Mouse (Mus musculus) testis, adult 2 months (tissue): Measurements from ENCODE around the gene Rasa3.

Experiments
- CTCF ChIP-seq: fragments of 200-500 bp; IDR thresholded peaks from 2 replicates; pipeline ENCODE4 v1.5.1; 2012; ENCODE audit warnings: low read depth, mild to moderate bottlenecking, inconsistent platforms, low read length, moderate library complexity; ENCODE audit not compliant: control insufficient read depth, insufficient read depth, insufficient replicate concordance
- POLR2A ChIP-seq: fragments of 200-500 bp; IDR thresholded peaks from 2 replicates; pipeline ENCODE4 v1.6.1; 2012; ENCODE audit warnings: low read depth, mild to moderate bottlenecking, inconsistent platforms, low read length, moderate library complexity; ENCODE audit not compliant: control insufficient read depth

DNA sequence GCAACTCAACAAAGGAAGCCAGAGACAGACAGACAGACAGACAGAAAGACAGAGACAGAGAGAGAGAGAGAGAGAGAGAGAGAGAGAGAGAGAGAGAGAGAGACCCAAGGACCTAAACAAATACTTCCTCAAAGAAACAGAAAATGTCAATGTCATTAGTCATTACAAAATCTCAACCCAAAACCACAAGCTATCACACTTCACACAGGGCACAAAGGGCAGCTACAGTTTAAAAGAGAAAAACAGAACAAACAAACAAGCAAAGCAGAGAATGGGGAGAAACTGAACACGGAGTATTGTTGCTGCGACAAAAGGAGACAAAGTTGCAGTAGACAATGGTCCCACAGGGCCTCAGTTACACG is 28.3 kb downstream of the Rasa3 start:
- no peak for TF ChIP-seq CTCF
- no peak for TF ChIP-seq POLR2A
